12 mouse cellular contexts compared by ENCODE assay signal in the genomic region with DNA sequence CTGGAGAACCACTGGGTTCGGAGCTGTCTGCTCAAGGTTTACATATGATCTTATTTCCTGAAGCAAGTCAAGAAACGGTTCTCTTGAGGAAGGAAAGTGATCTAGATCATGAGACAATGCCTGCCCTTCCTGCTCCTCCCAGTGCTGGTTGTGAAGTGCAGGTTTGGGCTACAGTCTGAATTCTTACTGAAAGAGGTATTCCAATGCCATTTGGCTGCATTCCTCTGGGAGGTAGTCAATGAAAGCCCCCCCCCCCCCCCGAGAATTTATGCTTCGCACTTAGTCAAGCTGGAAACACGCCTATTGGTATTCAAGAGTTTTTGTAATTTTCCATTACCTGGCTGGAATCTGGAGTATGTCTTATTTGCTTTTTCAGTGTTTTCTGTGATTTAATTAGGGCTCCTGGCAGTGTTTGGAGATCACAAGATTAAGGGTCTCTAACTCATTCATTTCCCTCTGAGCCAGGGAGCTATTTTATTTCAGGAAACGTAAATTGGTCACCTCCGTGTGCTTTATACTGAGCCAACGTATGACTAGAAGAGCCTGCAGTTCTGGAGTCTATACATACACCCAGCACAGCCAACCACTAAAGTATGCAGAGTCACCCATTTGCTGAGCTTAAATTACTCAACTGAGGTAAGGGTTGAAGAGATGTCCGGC.
"Had no signal": no experiment of that assay in that cellular context is flagged by ENCODE, and none has a peak within 500 bp of the region (broad histone marks: within the 10 kb centered on the region; RNA-seq: fewer than 3 reads in every experiment).

No protein-coding gene starts in this region.

- H3K9ac ChIP-seq: intestine, embryonic 15.5 days; liver, embryonic 14.5 days; midbrain, embryonic 15.5 days; neural tube, embryonic 12.5 days had no signal

- H3K27me3 ChIP-seq: intestine, embryonic 15.5 days; midbrain, embryonic 15.5 days; neural tube, embryonic 12.5 days had no signal

- ATAC-seq: intestine, embryonic 15.5 days; lung, postnatal 0 days; midbrain, embryonic 15.5 days had no signal

- H3K36me3 ChIP-seq: intestine, embryonic 15.5 days; midbrain, embryonic 10.5 days; midbrain, embryonic 15.5 days; neural tube, embryonic 12.5 days had no signal

- H3K9me3 ChIP-seq: intestine, embryonic 15.5 days; midbrain, embryonic 10.5 days; midbrain, embryonic 15.5 days; neural tube, embryonic 12.5 days had no signal

- H3K4me2 ChIP-seq: intestine, embryonic 15.5 days; midbrain, embryonic 15.5 days; neural tube, embryonic 12.5 days had no signal

- DNase-seq: lung, adult 18-20 months; lung, postnatal 36 days; retina, postnatal 1 day; right cerebral cortex, postnatal 4 days; thymus, postnatal 36 days had no signal

- H3K4me3 ChIP-seq: intestine, embryonic 15.5 days; left cerebral cortex, adult 2 months; midbrain, embryonic 10.5 days; midbrain, embryonic 15.5 days; neural tube, embryonic 12.5 days had no signal

- H3K4me1 ChIP-seq: intestine, embryonic 15.5 days; midbrain, embryonic 15.5 days; neural tube, embryonic 12.5 days had no signal

- H3K27ac ChIP-seq: intestine, embryonic 15.5 days; left cerebral cortex, adult 2 months; liver, embryonic 14.5 days; midbrain, embryonic 10.5 days; midbrain, embryonic 15.5 days; neural tube, embryonic 12.5 days had no signal
